Mouse (Mus musculus): ENCODE results near the gene Fmnl1.

Fmnl1 gene

GRCm38 (mm10) chr11:103170494-103171285 lies at the start of gene Fmnl1:
Gene Fmnl1, plus strand, starts transcription at chr11:103171107.
- DNase-seq, result peak; percentile 86 to 91

GRCm38 (mm10) chr11:103131701-103132575 lies 39.0 kb upstream of the Fmnl1 start, which contains the start of gene Hexim2:
Gene Hexim2, plus strand, starts transcription at chr11:103132429.
- peak; percentile 60 to 72 for DNase-seq

- peak; percentile 100 for DNase-seq
Measured at GRCm38 (mm10) chr11:103132576-103133455, 38.1 kb upstream of the Fmnl1 start.

DNA sequence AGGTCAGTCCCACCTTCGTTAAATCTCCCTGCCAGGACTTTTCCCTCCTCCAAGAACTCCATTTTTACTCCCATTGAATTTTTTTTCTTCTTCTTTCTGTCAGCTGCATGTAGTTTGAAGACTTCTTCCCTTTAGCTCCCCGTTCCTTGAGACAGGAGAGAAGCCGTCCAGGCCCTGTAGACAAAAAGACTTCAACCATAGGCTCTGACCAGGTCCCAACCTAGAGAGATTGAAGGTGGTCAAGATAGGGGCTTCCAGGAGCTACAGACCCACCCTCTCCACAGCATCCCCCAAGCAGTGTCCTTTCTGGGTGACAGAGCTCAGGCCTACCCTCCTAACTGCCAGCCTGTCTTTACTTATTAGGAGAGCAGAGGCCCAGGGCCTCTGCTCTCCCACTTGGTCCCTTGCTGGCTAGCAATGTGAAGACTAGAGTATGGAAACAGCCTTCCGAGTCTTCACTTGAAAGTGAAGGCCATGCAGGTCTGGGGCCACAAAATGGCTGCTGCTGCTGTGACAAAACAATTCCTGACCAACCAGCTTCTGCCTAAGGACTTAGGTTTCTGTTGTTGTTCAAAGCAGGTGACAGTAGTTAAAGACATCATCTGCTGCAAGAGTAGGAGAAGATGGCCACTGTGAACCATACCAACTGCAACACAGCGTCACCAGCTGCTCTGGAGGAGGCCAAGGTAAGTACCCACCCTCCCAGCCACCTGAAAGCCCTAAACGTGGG lies 37.3 kb upstream of the Fmnl1 start:
- no peak for DNase-seq

DNA sequence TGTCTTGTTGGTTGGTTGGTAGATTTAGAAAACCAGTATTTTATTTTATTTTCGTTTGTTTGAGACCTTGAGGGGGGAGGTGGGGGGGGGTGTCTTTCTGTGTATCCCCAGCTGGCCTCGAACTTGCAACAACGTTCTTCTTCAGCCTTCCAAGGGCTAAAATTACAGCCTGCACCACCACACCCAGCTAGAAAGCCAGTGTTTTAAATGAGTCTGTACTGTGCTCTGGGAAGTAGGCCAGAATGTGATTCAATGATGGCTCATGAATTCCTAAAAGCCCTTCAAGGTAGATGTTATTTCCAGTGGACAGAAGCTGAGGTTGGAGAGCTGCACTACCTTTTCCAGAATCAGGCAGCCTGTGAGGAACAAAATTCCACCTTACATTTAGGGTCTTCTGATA lies 36.7 kb upstream of the Fmnl1 start:
- DNase-seq, result no peak

DNA sequence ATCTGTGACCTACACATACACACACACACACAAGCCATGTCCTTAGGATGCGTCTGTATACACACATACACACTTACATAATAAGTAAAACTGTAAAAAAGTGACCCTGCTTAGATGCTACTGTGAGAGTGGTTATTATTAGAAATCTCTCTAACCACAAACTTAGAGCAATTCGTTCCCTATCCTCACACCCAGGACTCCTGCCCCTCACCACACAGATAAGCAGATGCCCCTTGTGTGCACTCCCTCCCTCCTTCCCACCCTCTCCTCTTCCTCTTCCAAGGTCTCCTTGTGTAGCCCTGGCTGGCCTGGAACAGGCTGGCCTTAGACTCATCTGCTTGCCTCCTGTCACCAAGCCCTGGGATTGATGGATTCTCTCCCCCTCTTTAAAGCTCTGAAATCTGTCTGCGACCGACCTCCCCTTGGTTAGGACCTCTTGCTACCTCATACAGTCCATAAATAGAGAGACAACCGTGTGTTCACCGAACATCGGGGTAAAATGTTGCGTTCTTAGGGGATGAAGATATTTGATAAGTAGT lies 34.8 kb upstream of the Fmnl1 start:
- DNase-seq, result no peak

- no peak for DNase-seq
Measured at GRCm38 (mm10) chr11:103139951-103140762, 30.8 kb upstream of the Fmnl1 start.

- DNase-seq, result no peak
Measured at GRCm38 (mm10) chr11:103140763-103141100, 30.2 kb upstream of the Fmnl1 start.

- DNase-seq, result peak in 1 of 2 experiments; percentile 8
Measured at GRCm38 (mm10) chr11:103141101-103141943, 29.6 kb upstream of the Fmnl1 start.

GRCm38 (mm10) chr11:103141944-103142255 lies 29.0 kb upstream of the Fmnl1 start:
- DNase-seq, result peak; percentile 15 to 20

DNA sequence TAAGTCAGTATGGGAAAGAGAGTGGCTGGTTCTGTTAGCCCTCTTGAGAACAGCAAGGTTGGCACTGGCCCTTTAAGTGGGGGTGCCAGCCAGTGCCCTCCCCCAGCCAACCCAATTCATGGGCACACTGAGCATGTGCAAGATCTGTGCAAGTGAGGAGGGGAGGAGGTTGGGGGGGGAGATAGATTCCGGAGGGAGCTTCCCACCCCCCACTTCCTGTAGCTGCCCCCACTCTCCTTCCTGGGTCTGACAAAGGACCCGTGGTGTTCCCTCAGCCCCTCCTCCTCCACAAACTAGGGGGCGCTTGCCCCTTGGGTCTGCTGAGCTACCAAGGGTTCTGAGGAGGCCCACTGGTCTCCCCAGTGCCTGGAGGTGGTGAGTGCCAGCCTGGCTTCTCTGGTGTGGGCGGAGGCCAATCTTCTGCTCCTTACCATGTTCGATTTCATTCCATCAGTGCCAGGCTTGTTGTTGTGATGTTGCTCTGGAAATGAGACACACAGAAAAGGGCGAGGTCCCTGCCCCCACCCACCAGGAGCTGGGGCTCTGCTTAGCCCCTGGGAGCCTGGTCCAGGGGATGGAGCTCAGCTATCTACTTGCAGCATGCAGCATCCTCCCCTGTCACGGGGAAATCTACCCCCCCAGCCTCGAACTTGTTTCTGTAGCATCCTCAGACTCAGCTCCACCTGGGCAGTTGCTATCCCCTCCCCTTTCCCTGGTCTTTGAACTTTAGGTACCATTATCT lies 28.3 kb upstream of the Fmnl1 start:
- DNase-seq, result peak; percentile 81 to 88

DNA sequence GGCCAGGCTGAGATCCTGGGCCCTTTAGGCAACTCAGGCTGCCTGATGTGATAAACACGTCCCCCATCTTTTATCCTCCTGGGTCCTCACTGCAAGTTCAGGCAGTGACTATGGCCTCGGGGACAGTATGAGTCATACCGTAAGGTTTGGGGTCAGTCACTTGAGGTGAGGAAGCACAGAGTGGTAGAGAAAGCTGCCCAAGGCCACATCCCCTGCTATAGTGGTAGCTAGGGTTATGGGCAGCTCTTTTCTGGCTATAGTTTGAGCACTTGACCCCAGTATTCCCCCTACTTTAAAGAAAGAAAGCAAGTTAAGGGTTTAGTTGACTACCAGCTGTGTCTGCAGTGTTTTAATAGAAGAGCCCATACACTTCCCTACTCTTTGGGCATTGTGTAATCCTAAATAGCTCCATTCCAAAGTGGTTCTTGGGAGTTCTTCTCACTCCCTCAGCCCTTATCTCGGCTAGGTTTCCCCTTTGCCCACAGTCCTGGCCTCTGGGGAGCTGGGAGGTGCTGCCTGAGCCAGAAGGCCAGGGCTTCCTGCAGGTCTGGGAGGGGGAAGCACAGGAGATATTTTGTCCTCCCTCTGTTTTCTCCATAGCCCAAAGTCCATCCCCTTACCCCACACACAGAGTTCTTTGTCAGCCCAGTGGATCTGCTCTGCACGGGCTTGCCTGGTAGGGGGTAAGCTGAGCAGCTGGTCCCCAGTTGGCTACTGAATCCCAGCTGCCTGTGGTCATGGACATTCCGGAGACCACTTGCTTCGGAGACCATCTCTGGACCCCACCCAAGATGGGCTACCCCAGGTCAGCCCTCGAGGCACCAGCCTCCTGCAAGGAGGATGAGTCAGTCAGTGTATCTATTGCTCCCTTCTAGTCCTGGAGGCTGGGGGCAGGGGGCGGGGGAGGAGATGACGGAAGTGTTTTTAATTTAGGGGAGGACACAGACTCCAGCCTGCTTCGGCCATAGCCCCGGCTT lies 26.3 kb upstream of the Fmnl1 start:
- no peak for DNase-seq

DNA sequence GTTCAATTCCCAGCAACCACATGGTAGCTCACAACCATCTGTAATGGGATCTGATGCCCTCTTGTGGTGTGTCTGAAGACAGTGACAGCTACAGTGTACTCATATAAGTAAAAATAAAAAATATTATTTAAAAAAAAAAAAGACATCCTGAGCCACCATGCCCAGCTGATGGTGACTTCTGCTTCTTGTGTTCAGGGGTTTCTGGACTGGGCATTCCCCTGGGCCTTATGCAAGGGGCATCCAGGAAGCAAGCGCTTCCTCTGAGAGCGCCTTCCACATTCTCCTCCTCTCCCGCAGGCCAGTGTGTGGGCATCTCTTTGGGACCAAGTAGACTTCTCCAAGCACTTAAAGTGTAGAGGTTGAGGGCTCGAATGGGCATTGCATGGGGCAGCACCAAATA lies 24.5 kb upstream of the Fmnl1 start:
- DNase-seq, result no peak

DNA sequence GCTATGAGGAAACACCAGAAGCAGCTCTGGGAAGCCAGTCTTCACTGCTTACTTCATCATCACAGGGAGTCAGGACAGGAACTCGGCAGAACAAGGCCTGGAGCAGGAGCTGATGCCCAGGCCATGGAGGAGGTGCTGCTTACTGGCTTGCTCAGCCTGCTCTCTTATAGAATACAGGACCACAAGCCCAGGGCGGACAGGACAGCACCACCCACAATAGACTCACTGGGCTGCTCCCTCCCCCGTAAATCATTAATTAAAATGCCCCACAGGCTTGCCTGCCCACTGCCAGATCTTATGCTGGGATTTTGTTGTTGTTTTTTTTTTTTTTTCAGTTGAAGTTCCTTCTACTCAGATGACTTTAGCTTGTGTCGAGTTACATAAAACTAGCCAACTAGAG lies 23.1 kb upstream of the Fmnl1 start:
- DNase-seq, result no peak

GRCm38 (mm10) chr11:103149771-103150170 lies 21.1 kb upstream of the Fmnl1 start:
- DNase-seq, result no peak

DNA sequence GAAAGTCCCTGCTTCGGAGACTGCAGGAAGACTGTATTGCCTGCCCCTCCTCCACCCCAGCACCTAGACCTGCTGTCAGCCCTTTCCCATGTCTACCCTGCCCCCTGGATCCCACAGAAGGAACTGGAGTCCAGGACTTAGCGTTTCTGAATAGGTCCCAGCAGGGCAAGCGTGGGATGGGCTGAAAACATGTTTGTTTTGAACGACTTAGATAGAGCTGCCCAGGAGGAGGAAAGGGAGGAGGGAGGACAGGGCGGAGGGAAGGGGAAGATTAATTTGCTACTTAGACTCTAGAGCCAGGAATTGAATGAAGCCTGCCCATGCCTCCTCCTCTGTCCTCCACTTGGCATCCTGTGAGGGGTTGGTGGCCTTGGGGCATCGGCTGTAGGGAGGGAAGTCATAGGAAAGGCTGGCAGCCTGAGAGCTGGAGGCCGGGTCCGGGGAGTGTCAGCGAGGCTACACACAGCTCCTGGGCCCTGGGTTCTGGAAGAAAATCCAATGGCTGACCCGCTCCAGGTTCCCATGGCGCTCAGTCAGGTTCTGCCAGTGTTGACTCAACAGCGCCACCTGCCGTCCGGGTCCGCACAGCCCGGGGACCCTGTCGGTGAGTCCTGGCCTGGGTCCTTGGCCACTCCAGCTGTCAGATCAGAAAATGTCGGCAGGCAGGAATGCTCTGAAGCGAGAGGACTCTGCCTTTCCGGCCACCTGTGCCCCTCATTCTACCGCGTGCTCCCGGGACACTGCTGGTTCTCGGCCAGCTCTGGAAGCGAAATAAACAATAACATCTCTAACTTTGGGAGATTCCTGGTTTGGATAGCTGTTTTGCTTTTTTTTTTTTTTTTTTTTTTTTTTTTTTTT lies 12.1 kb upstream of the Fmnl1 start:
- DNase-seq, result peak; percentile 89 to 94

DNA sequence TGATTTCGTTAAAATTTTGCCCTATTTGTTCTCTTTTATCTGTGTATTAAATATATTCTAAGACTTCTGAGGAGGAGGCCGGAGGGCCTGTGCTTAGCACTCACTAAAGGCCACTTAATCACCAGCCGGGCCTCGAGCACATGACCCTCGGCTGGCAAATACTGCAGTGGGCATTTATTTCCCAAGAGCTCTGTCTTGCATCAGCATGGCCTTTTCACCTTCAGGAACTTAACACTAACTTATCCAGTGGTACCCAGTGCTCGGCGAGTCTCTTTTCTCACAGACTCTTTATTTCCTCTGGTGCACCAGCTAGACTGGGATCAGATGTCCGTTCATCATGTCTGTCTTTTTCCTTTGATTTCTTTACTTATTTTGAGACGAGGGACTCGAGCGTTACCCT lies 10.2 kb upstream of the Fmnl1 start:
- no peak for DNase-seq
